Mouse (Mus musculus) CD8-positive naive resting alpha-beta T cell, adult 2 months (primary cell): Measurements from ENCODE around the gene 4930470P17Rik.
"Not testable (repeated sequence)": the region's sequence is repeated elsewhere in the genome, so short reads cannot be mapped to it uniquely, and the experiment has no call there.

Source experiments
- DNase-seq, 2 experiments: peaks; one replicate each; pipeline ENCODE4 v3.0.0; 2022; ENCODE audit warnings: low read depth in 2 of 2, low spot score in 2 of 2

Gene 4930470P17Rik

GRCm38 (mm10) chr2:170601917-170602316, at the start of gene 4930470P17Rik:
TSS of gene 4930470P17Rik (minus strand) at chr2:170602017.
- DNase-seq, result no peak

DNA sequence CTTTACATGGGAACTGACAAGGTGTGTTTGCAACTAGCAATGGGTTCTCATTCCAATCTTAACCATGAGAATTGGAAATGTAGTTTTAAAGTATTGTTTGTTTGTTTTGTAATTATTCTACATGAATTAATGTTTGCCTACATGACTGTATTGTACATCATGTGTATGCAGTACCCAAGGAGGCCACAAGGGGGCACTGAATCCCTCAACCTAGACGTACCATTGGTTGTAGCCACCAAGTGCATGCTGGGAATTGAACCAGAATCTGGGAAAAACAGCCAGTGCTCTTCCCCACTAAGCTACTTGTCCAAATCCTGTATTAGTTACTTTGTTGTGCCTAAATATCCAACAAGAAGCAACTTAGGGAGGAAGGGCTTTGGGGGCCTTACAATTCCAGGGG, 49.7 kb upstream of the 4930470P17Rik start:
- no peak for DNase-seq

DNA sequence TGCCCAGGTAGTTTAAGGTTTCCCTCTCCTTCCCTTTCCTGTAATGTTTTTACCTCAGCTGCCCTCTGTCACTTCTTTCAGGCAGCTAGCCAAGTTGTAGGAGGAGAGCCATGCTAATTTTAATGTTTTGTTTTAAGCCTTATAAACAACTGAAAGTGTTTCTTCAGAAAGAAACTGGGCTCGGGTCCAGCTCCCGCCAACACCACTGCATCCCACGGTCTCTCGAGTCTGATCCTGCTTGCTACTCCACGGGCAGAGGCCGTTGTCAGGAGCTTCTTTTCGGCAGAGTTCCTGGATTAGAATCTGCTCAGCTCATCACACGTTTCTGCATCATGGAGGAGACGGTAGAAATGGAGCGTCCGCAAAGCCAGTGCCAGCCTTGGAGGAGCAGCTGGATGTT, 46.7 kb upstream of the 4930470P17Rik start:
- DNase-seq, result no peak

DNA sequence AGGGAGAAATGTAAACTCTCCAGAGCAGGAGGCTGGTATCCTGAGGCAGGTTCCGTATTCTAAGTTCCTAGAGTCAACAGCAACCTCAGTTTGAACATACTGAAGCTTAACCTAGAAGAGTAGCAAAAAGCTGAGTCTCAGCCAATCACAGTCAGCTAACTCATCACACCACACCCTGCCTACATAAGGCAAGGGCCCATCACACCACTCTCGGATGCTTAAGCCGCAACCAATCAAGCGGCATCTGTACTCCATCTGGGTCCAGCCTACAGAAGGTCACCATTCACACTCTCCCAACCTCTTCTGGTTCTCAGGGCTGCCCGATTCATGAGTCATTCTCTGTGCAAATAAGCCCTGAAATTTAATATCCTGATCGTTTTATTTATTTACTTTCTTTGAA, 44.4 kb upstream of the 4930470P17Rik start:
- DNase-seq, result no peak

DNA sequence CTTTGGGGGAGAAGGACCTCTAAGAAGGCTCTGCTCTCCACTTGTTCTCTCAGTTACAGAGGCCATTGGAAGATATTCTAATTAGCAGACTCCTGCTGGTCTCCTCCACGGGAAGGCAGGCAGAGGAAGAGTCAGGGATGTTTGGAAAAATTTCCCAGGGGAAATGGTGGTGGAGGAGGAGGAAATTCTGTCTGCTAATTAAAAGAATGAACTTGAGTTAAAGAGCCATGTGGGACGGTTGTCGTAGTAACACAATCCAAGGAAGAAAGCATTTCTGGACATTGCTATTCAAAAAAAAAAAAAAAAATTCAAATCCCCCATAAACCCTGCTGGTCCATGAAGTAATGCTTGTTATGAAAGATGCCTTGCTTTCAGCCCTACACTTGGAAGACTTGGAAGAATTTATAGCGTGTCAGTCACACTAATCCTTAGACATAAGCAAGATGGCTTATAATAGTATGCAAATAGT, 40.6 kb upstream of the 4930470P17Rik start:
- DNase-seq, result no peak

GRCm38 (mm10) chr2:170640281-170640680, 38.5 kb upstream of the 4930470P17Rik start:
- DNase-seq, result no peak

GRCm38 (mm10) chr2:170638746-170639145, 36.9 kb upstream of the 4930470P17Rik start:
- DNase-seq, result no peak

DNA sequence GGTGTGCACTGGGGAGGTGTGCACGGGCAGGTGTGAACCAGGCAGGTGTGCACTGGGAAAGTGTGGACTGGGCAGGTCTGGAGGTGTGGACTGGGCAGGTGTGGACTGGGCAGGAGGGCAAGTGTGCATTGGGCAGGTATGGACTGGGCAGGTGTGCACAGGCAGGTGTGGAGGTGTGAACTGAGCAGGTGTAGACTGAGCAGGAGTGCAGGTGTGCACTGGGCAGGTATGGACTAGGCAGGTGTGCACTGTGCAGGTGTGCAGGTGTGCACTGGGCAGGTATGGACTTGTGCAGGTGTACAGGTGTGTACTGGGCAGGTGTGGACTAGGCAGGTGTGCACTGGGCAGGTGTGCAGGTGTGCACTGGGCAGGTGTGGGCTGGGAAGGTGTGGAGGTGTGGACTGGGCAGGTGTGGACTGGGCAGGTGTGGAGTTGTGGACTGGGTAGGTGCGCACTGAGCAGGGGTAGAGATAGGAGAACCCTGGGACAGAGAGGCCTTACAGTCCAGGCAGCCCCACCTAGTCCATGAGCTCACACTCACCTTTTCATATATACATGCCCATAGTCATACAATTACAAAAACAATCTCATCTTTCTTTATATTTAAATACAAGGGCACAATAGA, 31.3 kb upstream of the 4930470P17Rik start:
- no peak for DNase-seq

DNA sequence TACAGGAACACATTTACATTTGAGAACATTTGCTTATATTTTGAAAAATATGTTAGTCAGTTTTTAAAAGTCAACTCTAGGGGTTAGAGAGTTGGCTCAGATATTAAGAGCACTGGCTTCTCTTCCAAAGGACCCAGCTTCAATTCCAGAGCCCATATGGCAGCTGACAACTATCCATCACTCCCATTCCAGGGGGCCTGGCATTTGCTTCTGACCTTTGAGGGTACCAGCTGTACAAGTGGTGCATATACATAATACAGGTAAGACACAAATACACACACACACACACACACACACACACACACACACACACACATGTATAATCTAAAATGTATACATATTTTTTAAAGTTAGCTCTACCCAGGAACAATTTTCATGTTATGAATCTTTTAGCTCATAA, 30.6 kb upstream of the 4930470P17Rik start:
- no peak for DNase-seq

GRCm38 (mm10) chr2:170631375-170631774, 29.6 kb upstream of the 4930470P17Rik start:
- no peak for DNase-seq

GRCm38 (mm10) chr2:170630553-170630952, 28.7 kb upstream of the 4930470P17Rik start:
- no peak for DNase-seq

GRCm38 (mm10) chr2:170627991-170628390, 26.2 kb upstream of the 4930470P17Rik start:
- not testable (repeated sequence) for DNase-seq

DNA sequence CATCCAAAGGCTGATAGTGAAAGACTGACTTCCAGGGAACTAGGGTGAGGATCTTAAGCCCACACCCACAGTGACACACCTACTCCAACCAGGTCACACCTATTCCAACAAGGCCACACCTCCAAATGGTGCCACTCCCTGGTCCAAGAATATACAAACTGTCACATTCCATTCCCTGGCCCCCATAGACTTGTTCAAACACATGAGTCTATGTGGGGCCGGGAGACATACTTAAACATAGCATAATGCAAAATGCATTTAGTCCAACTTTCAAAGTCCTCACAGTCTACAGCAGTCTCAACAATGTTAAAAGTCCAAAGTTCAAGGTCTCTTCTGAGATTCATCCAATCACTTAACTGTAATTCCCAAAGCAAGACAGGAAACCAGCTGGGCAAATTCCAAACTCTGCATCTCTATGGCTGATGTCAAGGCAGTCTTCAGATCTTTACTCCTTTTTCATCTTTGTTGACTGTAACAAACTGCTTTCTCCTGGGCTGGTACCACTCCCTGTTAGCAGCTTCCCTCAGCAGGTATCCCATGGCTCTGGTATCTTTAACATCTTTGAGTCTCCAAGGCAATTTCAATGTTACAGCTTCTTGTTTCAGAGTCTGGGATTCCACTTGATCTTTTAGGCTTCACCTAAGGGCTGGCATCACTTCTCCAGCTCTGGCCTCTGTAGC, 22.5 kb upstream of the 4930470P17Rik start:
- DNase-seq, result not testable (repeated sequence)

DNA sequence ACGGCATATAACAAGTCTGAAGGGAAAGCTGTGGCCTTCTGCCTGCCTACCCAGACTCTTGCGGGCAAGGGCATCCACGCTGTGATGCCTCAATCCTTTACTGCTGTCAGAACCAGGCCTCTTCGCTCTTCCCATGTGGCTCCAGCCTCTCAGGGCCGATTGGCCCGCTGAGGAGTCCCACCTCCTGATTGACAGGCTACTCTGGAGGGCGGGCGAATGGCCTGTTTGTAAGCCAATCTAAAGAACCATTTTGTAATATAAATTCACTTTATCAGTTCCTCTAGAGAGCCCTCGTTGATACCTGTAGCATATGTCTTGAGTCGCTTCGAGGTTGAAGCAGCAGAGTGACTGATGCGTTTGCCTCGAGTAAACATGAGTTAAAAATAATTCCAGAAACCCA, 21.2 kb upstream of the 4930470P17Rik start:
- DNase-seq, result no peak

DNA sequence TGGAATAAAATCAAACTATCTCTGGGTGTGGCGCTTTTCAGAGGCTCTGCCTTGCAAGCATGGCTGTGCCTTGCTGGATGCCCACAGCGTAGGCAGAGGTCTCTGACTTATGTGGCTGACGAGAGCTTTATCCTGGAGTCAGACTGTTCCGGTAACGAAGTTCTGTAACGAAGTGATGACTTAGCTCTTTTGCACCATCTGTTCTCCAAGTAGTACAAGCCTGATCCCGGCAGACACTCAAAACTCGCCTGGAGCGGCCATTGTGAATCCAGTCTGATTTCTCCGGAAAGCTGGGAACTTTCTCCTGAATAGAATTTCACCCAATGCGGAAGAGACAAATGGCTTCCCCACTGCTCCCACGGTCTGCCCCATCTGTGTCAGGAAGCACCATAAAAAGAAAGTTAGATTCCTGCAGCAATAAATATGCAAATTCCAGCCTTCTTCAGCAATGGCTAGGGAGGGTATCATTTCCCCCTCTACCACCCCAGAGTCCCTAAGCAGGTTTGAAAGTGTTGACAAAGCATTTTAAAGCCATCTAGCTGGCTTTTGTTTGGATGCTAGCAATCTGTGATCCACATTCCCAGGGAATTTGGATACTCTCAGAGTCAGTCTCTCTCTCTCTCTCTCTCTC, 17.2 kb upstream of the 4930470P17Rik start:
- no peak for DNase-seq

DNA sequence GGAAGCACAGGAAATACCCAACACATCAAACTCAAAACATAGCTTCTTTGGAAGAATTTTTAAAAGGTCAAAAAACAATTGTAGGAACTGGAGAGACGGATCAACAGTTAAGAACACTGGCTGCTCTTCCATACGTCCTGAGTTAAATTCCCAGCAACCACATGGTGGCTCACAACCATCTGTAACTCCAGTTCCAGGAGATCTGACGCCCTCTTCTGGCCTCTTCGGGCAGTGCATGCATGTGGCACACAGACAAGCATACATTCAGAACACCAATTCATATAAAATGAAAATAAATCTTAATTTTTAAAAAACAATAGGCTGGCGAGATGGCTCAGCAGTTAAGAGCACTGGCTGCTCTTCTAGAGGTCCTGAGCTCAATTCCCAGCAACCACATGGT, 10.0 kb upstream of the 4930470P17Rik start:
- DNase-seq, result not testable (repeated sequence)

DNA sequence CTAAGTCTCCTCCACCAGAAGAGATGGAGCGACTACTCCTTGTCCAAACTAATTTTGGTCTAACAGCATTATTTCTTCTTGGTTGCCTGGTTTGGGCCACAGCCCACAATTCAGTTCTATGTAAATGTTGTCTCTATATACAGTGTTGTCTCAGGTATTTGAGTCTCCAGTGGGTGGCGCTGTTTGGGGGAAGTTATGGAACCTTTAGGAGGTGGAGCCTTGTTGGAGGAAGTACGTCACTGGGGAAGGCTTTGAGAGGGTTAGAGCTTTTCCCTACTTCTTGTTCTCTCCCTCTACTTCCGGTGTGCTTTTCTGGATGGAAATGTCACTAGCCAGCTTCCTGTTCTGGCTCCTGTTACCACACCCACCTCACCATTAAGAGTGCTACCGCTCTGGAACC, 646 bp downstream of the 4930470P17Rik start:
- DNase-seq, result no peak

DNA sequence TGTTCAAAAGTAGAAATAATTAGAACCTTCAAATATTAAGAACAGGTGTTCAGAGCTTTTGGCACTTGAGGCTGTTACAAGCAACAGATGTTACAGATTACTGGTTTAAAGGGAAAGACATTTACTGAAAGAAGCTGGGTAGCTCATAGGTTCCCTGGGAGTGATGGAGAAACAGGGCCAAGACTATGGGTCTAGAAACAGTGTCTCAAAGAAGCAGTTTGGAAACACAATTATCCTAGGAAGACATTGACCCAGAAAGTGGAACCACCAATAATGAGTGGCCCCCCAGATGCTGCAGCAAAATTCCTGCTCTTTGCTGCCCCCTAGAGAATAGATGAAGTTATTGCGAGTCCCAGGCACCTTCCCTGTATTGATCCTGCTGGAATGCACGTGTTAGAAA, 4.2 kb downstream of the 4930470P17Rik start:
- DNase-seq, result no peak

DNA sequence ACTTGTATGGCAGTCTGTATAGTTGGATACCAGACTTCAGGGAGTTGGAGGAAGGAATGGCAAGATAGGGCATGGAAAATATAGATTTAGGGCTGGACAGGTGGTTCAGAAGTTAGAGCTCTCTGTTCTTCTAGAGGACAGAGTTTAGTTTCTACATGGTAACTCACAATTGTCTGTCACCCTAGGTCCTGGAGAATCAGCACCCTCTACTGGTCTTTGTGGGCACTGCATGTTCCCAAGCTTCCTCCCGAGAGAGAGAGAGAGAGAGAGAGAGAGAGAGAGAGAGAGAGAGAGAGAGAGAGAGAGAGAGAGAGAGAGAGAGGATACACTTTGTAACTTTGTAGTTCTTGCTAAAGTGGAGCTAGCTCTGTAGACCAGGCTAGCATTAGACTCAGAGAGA, 5.1 kb downstream of the 4930470P17Rik start:
- no peak for DNase-seq

DNA sequence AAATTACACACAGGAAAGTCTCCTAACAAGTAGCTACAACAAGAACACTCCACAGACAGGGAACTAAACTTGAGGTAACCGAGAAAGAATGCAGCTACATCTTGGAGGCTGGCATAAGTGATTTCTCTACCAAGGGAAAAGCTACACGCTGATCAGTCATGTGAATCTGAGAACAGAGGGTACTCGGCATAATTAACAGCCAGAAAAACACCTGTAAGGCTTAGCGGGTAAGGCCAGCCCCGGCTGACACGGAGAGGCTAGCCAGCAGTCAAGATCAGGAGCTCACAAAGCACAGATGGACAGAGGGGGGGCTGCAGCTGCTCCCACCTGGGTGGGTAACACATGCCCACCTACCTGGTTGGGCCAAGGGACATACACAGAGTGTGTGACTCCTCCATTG, 9.7 kb downstream of the 4930470P17Rik start:
- no peak for DNase-seq

DNA sequence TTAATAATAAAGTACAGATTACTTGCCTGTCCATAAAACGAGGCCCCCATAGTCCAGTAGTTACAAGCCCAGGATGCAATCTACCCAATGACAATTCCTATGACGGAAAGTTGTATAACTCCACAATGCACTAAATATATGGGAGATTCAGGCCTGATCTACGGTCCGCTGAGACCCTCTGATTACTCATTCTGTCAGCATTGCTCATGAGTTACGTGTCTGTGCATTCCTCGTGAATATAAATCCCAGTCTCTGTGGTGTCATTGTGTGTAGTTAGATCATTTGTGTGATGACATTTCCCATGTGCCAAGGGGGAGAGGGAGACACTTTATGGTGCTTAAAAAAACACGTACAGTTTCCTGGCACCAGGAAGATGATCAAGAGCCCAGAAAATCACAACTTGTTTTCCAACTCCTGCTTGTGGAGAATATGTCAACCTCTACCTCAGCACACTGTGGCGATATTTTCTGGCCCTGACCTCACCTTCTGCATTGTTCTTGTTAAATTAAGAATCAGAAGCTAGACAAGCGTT, 13.4 kb downstream of the 4930470P17Rik start:
- no peak for DNase-seq

GRCm38 (mm10) chr2:170584678-170585077, 17.1 kb downstream of the 4930470P17Rik start:
- no peak for DNase-seq
